Mouse (Mus musculus) kidney, postnatal 36 days (tissue): Measurements from ENCODE around the gene Ppp2r5c.

Experiments used
- DNase-seq, 2 experiments: peaks; one replicate each; pipeline ENCODE4 v3.0.0; 2021 to 2022; ENCODE audit warnings: mixed read lengths in 2 of 2

Ppp2r5c gene

GRCm38 (mm10) chr12:110489946-110490701, 43.2 kb downstream of the Ppp2r5c start:
- DNase-seq = no peak

GRCm38 (mm10) chr12:110492436-110492835, 45.5 kb downstream of the Ppp2r5c start:
- DNase-seq = no peak

GRCm38 (mm10) chr12:110493597-110494369, 46.9 kb downstream of the Ppp2r5c start:
- peak in 1 of 2 experiments; percentile 36 for DNase-seq

- DNase-seq = no peak
These were observed 47.9 kb downstream of the Ppp2r5c start for GRCm38 (mm10) chr12:110494846-110495245.

GRCm38 (mm10) chr12:110495260-110495659, 48.3 kb downstream of the Ppp2r5c start:
- DNase-seq = no peak

- no peak for DNase-seq
These were observed 49.1 kb downstream of the Ppp2r5c start for GRCm38 (mm10) chr12:110496016-110496415.

- DNase-seq = peak; percentile 43 to 54
These were observed 50.1 kb downstream of the Ppp2r5c start for GRCm38 (mm10) chr12:110497013-110497412.

GRCm38 (mm10) chr12:110497485-110497884, 50.6 kb downstream of the Ppp2r5c start:
- no peak for DNase-seq

GRCm38 (mm10) chr12:110498283-110499224, 51.6 kb downstream of the Ppp2r5c start:
- peak in 1 of 2 experiments; percentile 29 for DNase-seq

GRCm38 (mm10) chr12:110499225-110499992, 52.5 kb downstream of the Ppp2r5c start:
- DNase-seq = peak; percentile 67 to 75

- no peak for DNase-seq
These were observed 53.2 kb downstream of the Ppp2r5c start for GRCm38 (mm10) chr12:110500095-110500494.

- DNase-seq = peak in 1 of 2 experiments; percentile 28
These were observed 56.7 kb downstream of the Ppp2r5c start for GRCm38 (mm10) chr12:110503406-110504144.

GRCm38 (mm10) chr12:110504145-110504490, 57.2 kb downstream of the Ppp2r5c start:
- no peak for DNase-seq

- DNase-seq = no peak
These were observed 57.9 kb downstream of the Ppp2r5c start for GRCm38 (mm10) chr12:110504793-110505192.

- no peak for DNase-seq
These were observed 59.1 kb downstream of the Ppp2r5c start for GRCm38 (mm10) chr12:110506046-110506445.

GRCm38 (mm10) chr12:110507714-110508297, 60.9 kb downstream of the Ppp2r5c start:
- DNase-seq = no peak

- DNase-seq = no peak
These were observed 61.8 kb downstream of the Ppp2r5c start for GRCm38 (mm10) chr12:110508680-110509079.

GRCm38 (mm10) chr12:110510171-110510871, 63.4 kb downstream of the Ppp2r5c start:
- peak; percentile 79 to 83 for DNase-seq

- no peak for DNase-seq
These were observed 64.3 kb downstream of the Ppp2r5c start for GRCm38 (mm10) chr12:110511201-110511600.

GRCm38 (mm10) chr12:110511856-110512433, 65.0 kb downstream of the Ppp2r5c start:
- DNase-seq = no peak
